Mouse (Mus musculus) midbrain, embryonic 14.5 days (tissue): ENCODE results near the gene Retsat. TPM values are rescaled to one million over a fixed set of nuclear protein-coding genes. Genes with fewer than 3 reads are reported as not detected.

ENCODE experiments used
- ATAC-seq: fragments of 200-750 bp; cut with Nextera tagmentation; 2 replicates; pipeline ENCODE4 v1.8.0; 2017; ENCODE audit warnings: moderate number of reproducible peaks, moderate library complexity; ENCODE audit not compliant: low FRiP score, low TSS enrichment
- DNase-seq: peaks from one replicate; pipeline ENCODE4 v3.0.0-alpha.2; 2015
- H3K27ac ChIP-seq: fragments of 300-500 bp; sonication (generic); replicated peaks from 2 replicates; pipeline ENCODE4 v1.5.1; 2014; ENCODE audit warnings: mild to moderate bottlenecking, low read depth, low read length, moderate library complexity
- H3K27me3 ChIP-seq: fragments of 300-500 bp; sonication (generic); 2 replicates; pipeline ENCODE4 v1.6.1; 2014; ENCODE audit warnings: low read length, control low read depth, mixed read lengths; ENCODE audit not compliant: control insufficient read depth, insufficient read depth
- H3K36me3 ChIP-seq: fragments of 300-500 bp; sonication (generic); 2 replicates; pipeline ENCODE4 v1.6.1; 2014; ENCODE audit warnings: low read length, control low read depth; ENCODE audit not compliant: control insufficient read depth, insufficient read depth
- H3K4me1 ChIP-seq: fragments of 300-500 bp; sonication (generic); 2 replicates; pipeline ENCODE4 v1.6.1; 2014; ENCODE audit warnings: mild to moderate bottlenecking, antibody characterized with exemption, low read length, control low read depth; ENCODE audit not compliant: control insufficient read depth, insufficient read depth
- H3K4me2 ChIP-seq: fragments of 300-500 bp; sonication (generic); 2 replicates; pipeline ENCODE4 v1.6.1; 2014; ENCODE audit warnings: mild to moderate bottlenecking, low read length, moderate library complexity
- H3K4me3 ChIP-seq: fragments of 300-500 bp; sonication (generic); replicated peaks from 2 replicates; pipeline ENCODE4 v1.5.1; 2014; ENCODE audit warnings: low read depth, low read length
- H3K9ac ChIP-seq: fragments of 300-500 bp; sonication (generic); replicated peaks from 2 replicates; pipeline ENCODE4 v1.6.1; 2014; ENCODE audit warnings: mild to moderate bottlenecking, low read length, moderate library complexity
- H3K9me3 ChIP-seq: fragments of 300-500 bp; sonication (generic); 2 replicates; pipeline ENCODE4 v1.6.1; 2016; ENCODE audit warnings: low read length, control low read depth, mixed read lengths; ENCODE audit not compliant: control insufficient read depth
- WGBS: fragments of 180-500 bp; shearing (Covaris S2); extraction: QIAGEN DNeasy Blood & Tissue Kit; methylation state at CpG from one replicate; pipeline ENCODE4 v1.1.7; 2014; 5-methylcytosine and 5-hydroxymethylcytosine counted together
- polyA plus RNA-seq: library from polyadenylated mRNA; unstranded; fragments of >200 nt; fragmentation: Nextera tagmentation; extraction: Ambion mirVana; gene quantifications from 2 replicates; pipeline ENCODE4 v1.2.1, GENCODE M21; 2014

Retsat gene
- polyA plus RNA-seq, 1 experiment from 2014 or later: 5.1 TPM

DNA sequence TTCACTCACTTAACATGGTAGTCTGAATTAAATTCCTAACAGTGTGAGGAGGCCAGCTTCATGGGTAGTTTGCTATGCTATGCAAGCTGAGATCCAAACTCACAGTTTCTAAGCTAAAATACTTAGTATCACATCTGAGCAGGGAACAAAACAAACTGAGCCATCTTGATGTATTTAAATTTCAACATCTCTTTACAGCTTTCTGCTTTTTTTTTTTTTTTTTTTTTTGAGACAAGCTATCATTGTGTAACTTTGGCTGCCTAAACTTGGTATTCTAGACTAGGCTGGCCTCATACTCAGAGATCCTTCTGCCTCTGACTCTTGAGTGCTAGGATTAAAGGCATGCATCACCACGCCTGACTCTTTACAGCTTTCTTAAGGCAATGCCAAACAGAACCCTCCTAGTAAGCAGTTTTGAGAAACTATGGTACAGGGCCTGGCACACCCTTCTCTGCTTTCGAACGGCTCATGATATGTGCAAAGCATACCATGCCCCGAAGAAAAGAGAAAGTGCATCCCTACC is 10.4 kb downstream of the Retsat start:
- DNase-seq: no peak
- H3K4me3 ChIP-seq: no peak overlapping the region
- no peak for ATAC-seq
- peaks cover 76% of the 10 kb centered on the region for H3K36me3 ChIP-seq
- no peaks in the 10 kb centered on the region for H3K27me3 ChIP-seq
- H3K4me1 ChIP-seq: no peaks in the 10 kb centered on the region
- 91% methylated on average over 4 of the region's 4 CpGs for WGBS
- H3K4me2 ChIP-seq: no peak overlapping the region
- no peak overlapping the region for H3K27ac ChIP-seq
- H3K9me3 ChIP-seq: no peaks in the 10 kb centered on the region
- H3K9ac ChIP-seq: no peak overlapping the region

DNA sequence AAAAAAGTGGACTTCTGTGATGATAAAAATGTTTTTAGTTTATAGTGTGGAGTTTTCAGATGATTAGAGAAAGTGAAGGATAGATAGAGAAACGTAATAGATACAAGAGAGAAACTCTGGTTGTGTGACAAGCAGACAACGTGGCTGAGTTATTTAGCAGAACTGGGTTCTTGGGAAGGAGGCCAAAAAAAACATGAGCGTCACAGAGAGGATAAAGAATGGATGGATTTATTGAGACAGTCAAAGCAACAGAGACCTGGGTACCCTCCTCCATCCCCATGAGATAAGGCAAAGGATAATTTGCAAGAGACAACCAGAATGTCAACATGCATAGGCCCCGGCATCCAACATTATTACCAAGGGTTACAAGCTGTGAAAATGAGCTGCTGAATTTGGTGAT is 12.0 kb downstream of the Retsat start:
- WGBS: 88% methylated on average over 4 of the region's 4 CpGs
- H3K4me2 ChIP-seq: no peak overlapping the region
- no peak overlapping the region for H3K27ac ChIP-seq
- H3K36me3 ChIP-seq: peaks cover 73% of the 10 kb centered on the region
- no peaks in the 10 kb centered on the region for H3K27me3 ChIP-seq
- ATAC-seq (no peak), DNase-seq (no peak)
- no peak overlapping the region for H3K4me3 ChIP-seq
- H3K9me3 ChIP-seq: no peaks in the 10 kb centered on the region
- H3K9ac ChIP-seq: no peak overlapping the region
- H3K4me1 ChIP-seq: peaks cover 8% of the 10 kb centered on the region

DNA sequence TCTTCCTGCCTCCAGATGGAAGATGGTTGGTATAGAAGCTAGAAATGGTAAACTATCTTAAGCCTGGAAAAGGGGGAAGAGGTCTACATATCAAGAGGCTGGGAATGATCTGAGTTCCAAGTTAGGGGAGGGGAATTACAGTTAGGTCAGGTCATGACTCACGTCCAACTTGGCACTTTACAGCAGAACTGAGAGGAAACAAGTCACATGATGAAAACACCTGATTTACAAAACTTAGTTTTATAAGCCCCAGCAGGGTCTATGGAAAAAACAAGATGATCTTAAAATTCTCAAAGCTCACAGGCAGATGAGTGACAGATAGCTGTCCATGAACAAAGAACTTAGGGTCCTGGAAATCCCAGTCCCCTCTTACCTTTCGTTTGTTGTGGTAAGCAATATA is 16.9 kb downstream of the Retsat start:
- 79% methylated on average over 2 of the region's 2 CpGs for WGBS
- DNase-seq: no peak
- no peak overlapping the region for H3K9ac ChIP-seq

DNA sequence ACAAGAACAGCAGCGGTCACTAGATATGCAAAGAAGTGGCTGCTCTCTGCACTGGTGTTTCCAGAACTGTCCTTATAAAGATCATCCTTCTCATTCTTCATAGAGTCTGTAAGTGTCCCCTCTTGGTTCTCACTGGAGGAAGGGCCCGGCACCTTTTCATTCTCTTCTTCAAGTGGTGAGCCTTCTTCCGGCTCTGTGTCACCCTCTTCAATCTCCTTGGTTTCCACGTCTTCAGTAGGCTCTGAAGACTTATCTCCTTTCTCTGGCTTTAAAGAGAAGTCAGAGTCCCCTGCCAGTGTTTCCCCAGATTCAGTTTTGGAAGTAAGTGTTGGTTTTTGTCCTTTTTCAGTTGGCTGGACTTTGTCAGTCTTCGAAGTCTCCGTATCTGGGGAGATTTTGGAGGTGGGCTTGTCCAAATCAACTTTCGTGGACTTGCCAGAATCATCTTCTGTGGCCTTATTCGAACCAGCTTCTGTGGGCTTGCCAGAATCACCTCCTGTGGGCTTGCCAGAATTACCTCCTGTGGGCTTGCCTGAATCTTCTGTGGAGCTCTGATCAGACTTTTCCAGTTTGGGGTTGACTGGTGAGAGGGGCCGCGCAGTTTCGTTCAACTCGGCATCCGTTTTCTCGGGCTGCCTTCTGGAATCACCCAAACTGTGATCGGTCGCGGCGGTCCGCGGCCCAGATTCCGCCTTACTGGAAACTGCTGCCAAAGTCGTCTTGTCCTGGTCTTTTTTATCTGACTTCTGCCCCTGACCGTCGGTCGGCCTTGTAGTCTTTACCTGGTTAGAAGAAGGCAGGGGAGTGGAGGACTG is 17.5 kb downstream of the Retsat start:
- H3K4me1 ChIP-seq: peaks cover 24% of the 10 kb centered on the region
- H3K9me3 ChIP-seq: no peaks in the 10 kb centered on the region
- no peak for ATAC-seq
- H3K9ac ChIP-seq: peak overlapping the region; percentile 80
- WGBS: 32% methylated on average over 25 of the region's 25 CpGs
- DNase-seq: no peak
- peak overlapping the region; percentile 68 for H3K4me3 ChIP-seq
- H3K27ac ChIP-seq: no peak overlapping the region
- no peaks in the 10 kb centered on the region for H3K27me3 ChIP-seq
- peak overlapping the region; percentile 96 for H3K4me2 ChIP-seq
- peaks cover 24% of the 10 kb centered on the region for H3K36me3 ChIP-seq

More for the DNA sequence above, 16.9 kb downstream of the Retsat start:
- H3K27me3 ChIP-seq: no peaks in the 10 kb centered on the region
- peaks cover 30% of the 10 kb centered on the region for H3K36me3 ChIP-seq
- peak overlapping the region; percentile 96 for H3K4me2 ChIP-seq
- ATAC-seq: no peak
- peaks cover 24% of the 10 kb centered on the region for H3K4me1 ChIP-seq
- H3K27ac ChIP-seq: no peak overlapping the region
- no peaks in the 10 kb centered on the region for H3K9me3 ChIP-seq
- H3K4me3 ChIP-seq: peak overlapping the region; percentile 68; the same call in 1 of the 2 replicates

DNA sequence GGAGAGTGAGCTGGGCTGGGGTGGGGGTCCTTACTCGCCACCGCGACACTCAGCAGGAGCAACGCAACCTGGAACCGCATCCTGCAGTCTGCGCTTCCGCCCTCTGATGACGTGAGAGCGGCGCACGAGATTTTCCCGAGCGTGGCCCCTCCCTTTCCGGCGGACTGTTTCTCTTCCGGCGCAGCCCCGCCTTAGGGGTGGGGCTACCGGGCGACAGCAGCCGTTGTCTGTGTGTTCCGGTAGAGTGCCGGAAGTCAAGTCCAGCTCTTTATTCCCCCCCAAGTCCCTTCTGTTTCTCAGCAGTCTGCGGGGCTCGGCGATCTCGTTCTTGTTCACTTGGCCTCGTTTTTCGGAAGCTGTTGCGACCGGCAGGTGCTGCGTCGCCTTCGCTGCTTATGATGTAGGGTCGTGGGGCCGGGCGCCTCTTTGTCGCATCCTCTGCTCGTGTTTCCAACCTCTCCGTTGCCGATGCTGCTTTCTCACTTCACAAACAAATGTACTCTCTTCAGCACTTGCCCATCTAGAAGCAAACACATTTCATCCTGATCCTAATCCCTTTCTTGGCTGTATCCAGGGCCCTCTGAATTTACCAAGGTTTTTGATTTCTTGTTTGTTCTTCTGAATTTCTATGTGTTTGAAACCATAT is 18.5 kb downstream of the Retsat start, which contains the start of gene Tgoln1:
Gene Tgoln1 (minus strand): TSS at position 358 of the 646 bp plus-strand sequence.
- Histone ChIP-seq H3K9ac (peak within 1 kb of the TSS; percentile 80), H3K36me3 (peaks cover 14% of the 10 kb centered on the region), H3K9me3 (no peaks in the 10 kb centered on the region), H3K27me3 (no peaks in the 10 kb centered on the region), H3K27ac (peak within 1 kb of the TSS; percentile 93), H3K4me2 (peak within 1 kb of the TSS; percentile 96), H3K4me3 (peak within 1 kb of the TSS; percentile 68), H3K4me1 (peaks cover 24% of the 10 kb centered on the region)
- peak; percentile 98 for DNase-seq
- peak; percentile 96 for ATAC-seq
- WGBS: 0% methylated on average over 41 of the region's 41 CpGs

DNA sequence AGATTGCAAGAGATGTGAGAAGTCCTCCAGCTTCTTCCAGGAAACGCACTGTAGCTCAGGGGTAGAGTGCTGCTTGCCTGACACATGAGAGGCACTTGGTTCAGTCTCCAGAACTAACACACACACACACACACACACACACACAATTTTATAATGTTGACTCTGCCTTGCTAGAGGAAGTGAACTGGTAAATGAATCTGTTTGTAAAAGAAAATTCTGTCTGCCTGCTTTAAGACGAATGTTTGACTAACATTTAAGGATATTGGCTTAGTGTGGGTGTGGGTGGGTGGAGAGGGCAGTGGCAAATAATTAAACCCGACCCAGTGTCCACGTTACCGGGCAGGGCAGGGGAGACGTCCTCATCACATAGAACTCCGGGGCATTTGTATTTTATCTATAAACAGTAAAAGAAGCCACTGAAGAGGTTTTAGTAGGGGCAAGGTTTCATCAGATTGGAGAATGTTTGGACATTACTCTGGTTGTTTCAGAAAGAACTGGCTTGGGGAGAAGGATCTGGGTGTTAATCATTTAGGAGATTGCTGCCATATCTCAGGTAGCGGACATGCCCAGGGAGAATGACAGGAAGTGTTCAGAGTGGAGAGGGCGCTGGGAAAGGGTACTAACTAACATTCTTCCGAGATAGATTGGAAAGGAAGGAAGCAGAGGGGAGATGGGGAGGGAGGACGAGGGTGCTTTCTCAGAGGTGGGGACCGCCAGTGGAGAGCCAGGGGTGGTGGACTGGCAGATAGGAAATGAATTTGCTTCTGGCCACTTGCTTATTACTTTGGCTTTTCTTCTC is 21.7 kb downstream of the Retsat start:
- Histone ChIP-seq H3K4me3 (no peak overlapping the region), H3K9ac (no peak overlapping the region), H3K27me3 (no peaks in the 10 kb centered on the region), H3K27ac (no peak overlapping the region), H3K4me1 (peaks cover 19% of the 10 kb centered on the region), H3K36me3 (no peaks in the 10 kb centered on the region), H3K9me3 (no peaks in the 10 kb centered on the region), H3K4me2 (no peak overlapping the region)
- WGBS: 71% methylated on average over 12 of the region's 12 CpGs
- ATAC-seq (no peak), DNase-seq (no peak)

DNA sequence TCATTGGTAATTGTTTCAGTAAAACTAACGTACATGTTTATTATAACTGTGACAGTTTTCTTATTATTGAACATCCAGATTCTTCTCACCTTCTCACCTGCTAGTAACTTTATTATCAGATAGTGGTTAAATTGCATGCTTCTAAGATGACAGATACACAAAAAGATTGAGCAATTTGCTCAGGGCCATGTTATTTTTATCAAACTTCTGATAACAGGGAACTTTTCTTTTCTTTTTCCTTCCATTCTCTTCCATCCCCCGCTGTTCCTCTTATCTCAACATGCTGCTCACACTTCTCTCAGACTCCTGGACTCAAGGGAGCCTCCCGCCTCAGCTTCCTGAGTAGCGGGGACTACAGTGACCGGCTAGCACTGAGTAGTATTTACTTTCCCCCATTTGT is 22.6 kb downstream of the Retsat start:
- H3K4me1 ChIP-seq: peaks cover 9% of the 10 kb centered on the region

DNA sequence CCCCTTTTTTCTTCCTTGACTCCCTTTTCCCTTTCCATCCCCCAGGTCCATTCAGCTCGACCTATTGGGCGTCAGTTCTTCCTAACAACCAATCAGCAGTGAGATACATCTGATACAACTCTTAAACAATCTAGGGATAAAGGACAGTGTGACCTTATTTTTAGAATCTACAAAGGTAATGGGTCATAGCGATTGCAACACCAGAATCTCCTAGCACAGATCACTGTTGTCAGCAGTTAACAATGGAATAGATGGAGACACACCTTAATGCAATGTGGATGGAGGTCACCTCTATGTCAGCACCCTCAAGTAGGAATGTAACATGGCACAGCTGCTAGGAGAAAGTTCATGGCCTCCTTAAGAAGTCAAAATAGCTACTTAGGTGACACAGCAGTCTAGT is 24.6 kb downstream of the Retsat start:
- H3K36me3 ChIP-seq: no peaks in the 10 kb centered on the region
- H3K4me3 ChIP-seq: no peak overlapping the region
- H3K9me3 ChIP-seq: no peaks in the 10 kb centered on the region
- 39% methylated on average over 3 of the region's 3 CpGs for WGBS
- H3K4me2 ChIP-seq: no peak overlapping the region
- no peak overlapping the region for H3K9ac ChIP-seq
- 0 out of 2 replicates have a peak, but pooled peaks cover under 1% of the 10 kb centered on the region for H3K4me1 ChIP-seq
- no peaks in the 10 kb centered on the region for H3K27me3 ChIP-seq
- ATAC-seq (no peak), DNase-seq (no peak)
- no peak overlapping the region for H3K27ac ChIP-seq

More for the DNA sequence above, 22.6 kb downstream of the Retsat start:
- Histone ChIP-seq H3K27ac (no peak overlapping the region), H3K4me2 (no peak overlapping the region), H3K9me3 (no peaks in the 10 kb centered on the region), H3K27me3 (no peaks in the 10 kb centered on the region), H3K36me3 (no peaks in the 10 kb centered on the region), H3K9ac (no peak overlapping the region), H3K4me3 (no peak overlapping the region)
- 85% methylated on average over 5 of the region's 5 CpGs for WGBS
- DNase-seq: no peak
- ATAC-seq: no peak
